Mouse (Mus musculus) C2C12 (cell line): ENCODE results near the gene Spint5. TPM values are rescaled to one million over a fixed set of nuclear protein-coding genes. Genes with fewer than 3 reads are reported as not detected.

ENCODE experiments used
- H3K27me3 ChIP-seq: one replicate; pipeline ENCODE4 v1.6.1; 2011; ENCODE audit not compliant: control insufficient read depth, insufficient read depth, insufficient read length
- H3K36me3 ChIP-seq: one replicate; pipeline ENCODE4 v1.6.1; 2011; ENCODE audit not compliant: control insufficient read depth, insufficient read depth
- H3K4me3 ChIP-seq: one replicate; pipeline ENCODE4 v1.5.1; 2011; ENCODE audit warnings: mild to moderate bottlenecking, control low read depth; ENCODE audit not compliant: poor library complexity, insufficient read depth, severe bottlenecking
- H3K79me2 ChIP-seq: one replicate; pipeline ENCODE4 v1.6.1; 2011; ENCODE audit not compliant: control insufficient read depth, insufficient read depth
- H3K79me3 ChIP-seq: one replicate; pipeline ENCODE4 v1.6.1; 2011; ENCODE audit warnings: low read depth, control low read depth
- H3ac ChIP-seq: one replicate; pipeline ENCODE3; 2011; ENCODE audit warnings: low read depth; ENCODE audit not compliant: control insufficient read depth, insufficient read length
- CEBPB ChIP-seq: IDR thresholded peaks from one replicate; pipeline ENCODE4 v1.6.1; 2011; ENCODE audit warnings: low read depth, mild to moderate bottlenecking, control low read depth, moderate library complexity
- CTCF ChIP-seq: IDR thresholded peaks from one replicate; pipeline ENCODE4 v1.5.1; 2011; ENCODE audit not compliant: control insufficient read depth, insufficient read depth, insufficient read length
- FOSL1 ChIP-seq: IDR thresholded peaks from one replicate; pipeline ENCODE4 v1.8.0; 2011; ENCODE audit warnings: mild to moderate bottlenecking, low read length; ENCODE audit not compliant: poor library complexity, insufficient read depth, severe bottlenecking
- MAX ChIP-seq: IDR thresholded peaks from one replicate; pipeline ENCODE4 v1.6.1; 2011; ENCODE audit warnings: mild to moderate bottlenecking, control low read depth
- MYOD1 ChIP-seq: IDR thresholded peaks from one replicate; pipeline ENCODE4 v1.6.1; 2011; ENCODE audit warnings: low read depth; ENCODE audit not compliant: control insufficient read depth, insufficient read length
- MYOG ChIP-seq: IDR thresholded peaks from one replicate; pipeline ENCODE4 v1.6.1; 2011; ENCODE audit not compliant: control insufficient read depth, insufficient read length; ENCODE audit errors: extremely low read depth
- USF1 ChIP-seq: IDR thresholded peaks from one replicate; pipeline ENCODE4 v1.6.1; 2011; ENCODE audit warnings: low read depth, mild to moderate bottlenecking, control low read depth, moderate library complexity
- polyA plus RNA-seq: library from polyadenylated mRNA; unstranded; fragments of >200 nt; fragmentation: generic; extraction: Trizol; gene quantifications from one replicate; pipeline ENCODE4 v1.2.1, GENCODE M21; 2012; ENCODE audit warnings: missing spikeins

Gene Spint5
- polyA plus RNA-seq, 1 experiment: not detected

GRCm38 (mm10) chr2:164731719-164732118 lies 16.6 kb downstream of the Spint5 start:
- H3K79me3 ChIP-seq: no peaks in the 10 kb centered on the region
- no peak overlapping the region for H3K4me3 ChIP-seq
- TF ChIP-seq CTCF (no peak), CEBPB (no peak), MYOG (no peak), FOSL1 (no peak), USF1 (no peak), MAX (no peak), MYOD1 (no peak)
- peaks cover 16% of the 10 kb centered on the region for H3K27me3 ChIP-seq
- no peak overlapping the region for H3ac ChIP-seq
- no peaks in the 10 kb centered on the region for H3K79me2 ChIP-seq
- H3K36me3 ChIP-seq: no peaks in the 10 kb centered on the region

GRCm38 (mm10) chr2:164733259-164733658 lies 18.2 kb downstream of the Spint5 start:
- H3K79me2 ChIP-seq: no peaks in the 10 kb centered on the region
- no peaks in the 10 kb centered on the region for H3K79me3 ChIP-seq
- H3K36me3 ChIP-seq: no peaks in the 10 kb centered on the region
- no peak overlapping the region for H3K4me3 ChIP-seq
- no peak overlapping the region for H3ac ChIP-seq
- no peak for TF ChIP-seq FOSL1
- TF ChIP-seq MYOG: no peak
- TF ChIP-seq CEBPB: no peak
- TF ChIP-seq USF1: no peak
- TF ChIP-seq CTCF: no peak
- no peak for TF ChIP-seq MYOD1
- TF ChIP-seq MAX: no peak
- H3K27me3 ChIP-seq: peaks cover 13% of the 10 kb centered on the region

- TF ChIP-seq MAX (no peak), MYOG (no peak), CEBPB (no peak)
- peaks cover 8% of the 10 kb centered on the region for H3K27me3 ChIP-seq
- H3K79me2 ChIP-seq: no peaks in the 10 kb centered on the region
- no peak overlapping the region for H3ac ChIP-seq
- H3K4me3 ChIP-seq: no peak overlapping the region
- no peaks in the 10 kb centered on the region for H3K36me3 ChIP-seq
- no peaks in the 10 kb centered on the region for H3K79me3 ChIP-seq
Measured at GRCm38 (mm10) chr2:164734839-164735238, 19.7 kb downstream of the Spint5 start.

- TF ChIP-seq USF1 (no peak), FOSL1 (no peak), MYOG (no peak), CEBPB (no peak), MAX (no peak), MYOD1 (no peak), CTCF (no peak)
- peaks cover 8% of the 10 kb centered on the region for H3K27me3 ChIP-seq
Measured at GRCm38 (mm10) chr2:164735446-164735845, 20.3 kb downstream of the Spint5 start.

GRCm38 (mm10) chr2:164737377-164738090 lies 22.4 kb downstream of the Spint5 start:
- Histone ChIP-seq H3ac (no peak overlapping the region), H3K79me2 (no peaks in the 10 kb centered on the region), H3K27me3 (peaks cover 5% of the 10 kb centered on the region), H3K4me3 (no peak overlapping the region), H3K79me3 (no peaks in the 10 kb centered on the region), H3K36me3 (no peaks in the 10 kb centered on the region)
- TF ChIP-seq MYOG: no peak
- TF ChIP-seq MAX: no peak
- no peak for TF ChIP-seq FOSL1
- TF ChIP-seq CTCF: no peak
- no peak for TF ChIP-seq CEBPB
- TF ChIP-seq USF1: no peak
- TF ChIP-seq MYOD1: no peak

More at GRCm38 (mm10) chr2:164735446-164735845, 20.3 kb downstream of the Spint5 start:
- Histone ChIP-seq H3ac (no peak overlapping the region), H3K79me2 (no peaks in the 10 kb centered on the region), H3K79me3 (no peaks in the 10 kb centered on the region), H3K36me3 (no peaks in the 10 kb centered on the region), H3K4me3 (no peak overlapping the region)

- H3K79me3 ChIP-seq: no peaks in the 10 kb centered on the region
- TF ChIP-seq USF1 (no peak), MYOD1 (no peak), CTCF (no peak), MAX (no peak), MYOG (no peak), FOSL1 (no peak), CEBPB (no peak)
Measured at GRCm38 (mm10) chr2:164739876-164740275, 24.8 kb downstream of the Spint5 start.

More at GRCm38 (mm10) chr2:164739876-164740275, 24.8 kb downstream of the Spint5 start:
- Histone ChIP-seq H3K4me3 (no peak overlapping the region), H3K27me3 (no peaks in the 10 kb centered on the region), H3K36me3 (no peaks in the 10 kb centered on the region), H3K79me2 (no peaks in the 10 kb centered on the region), H3ac (no peak overlapping the region)
